In the genomic region with DNA sequence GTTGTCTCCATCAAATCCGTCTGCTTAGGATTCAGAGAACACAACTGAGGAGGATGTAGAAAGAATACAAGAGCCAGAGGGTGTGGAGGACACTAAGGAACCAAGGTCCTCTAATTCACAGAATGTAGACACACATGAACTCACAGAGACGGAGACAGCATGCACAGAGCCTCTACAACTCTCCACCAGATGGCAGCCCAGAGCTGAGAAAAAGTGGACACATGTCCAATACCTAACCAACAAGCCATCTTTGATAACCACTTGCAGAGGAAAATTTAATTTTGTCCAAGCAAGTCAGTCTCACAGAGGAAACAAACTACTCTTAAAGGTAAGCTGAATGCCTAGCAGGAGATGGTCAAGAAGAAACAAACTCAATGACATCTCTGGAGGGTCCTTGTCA, we compare ENCODE assay signal across 9 mouse cellular contexts. TPM values are rescaled to one million over a fixed set of nuclear protein-coding genes. Genes with fewer than 3 reads are reported as not detected.
DNase-seq lines count a peak whose midpoint lies in the region; ATAC-seq lines count a peak whose summit lies in the region.
"Had no signal": no experiment of that assay in that cellular context is flagged by ENCODE, and none has a peak within 500 bp of the region (broad histone marks: within the 10 kb centered on the region; RNA-seq: fewer than 3 reads in every experiment).

No protein-coding gene starts in this region.

- no peak overlapping the region for H3K4me3 ChIP-seq in neural tube, embryonic 15.5 days (replicated peaks)
- no peak overlapping the region for H3K4me3 ChIP-seq in embryonic facial prominence, embryonic 14.5 days (ENCODE audit: low read depth, low read length)
- H3K4me3 ChIP-seq in lung, embryonic 15.5 days: no peak overlapping the region
- H3K4me3 ChIP-seq: myocyte had no signal

- no peak overlapping the region for H3K9ac ChIP-seq in neural tube, embryonic 15.5 days (replicated peaks)
- no peak overlapping the region for H3K9ac ChIP-seq in embryonic facial prominence, embryonic 14.5 days (ENCODE audit: low read depth, low read length)
- H3K9ac ChIP-seq in lung, embryonic 15.5 days: no peak overlapping the region

- H3K9me3 ChIP-seq in neural tube, embryonic 15.5 days (replicated peaks): no peaks in the 10 kb centered on the region
- H3K9me3 ChIP-seq in embryonic facial prominence, embryonic 14.5 days (ENCODE audit: control insufficient read depth, low read length): no peaks in the 10 kb centered on the region
- H3K9me3 ChIP-seq in lung, embryonic 15.5 days: no peaks in the 10 kb centered on the region

- H3K4me1 ChIP-seq in neural tube, embryonic 15.5 days: no peaks in the 10 kb centered on the region
- no peaks in the 10 kb centered on the region for H3K4me1 ChIP-seq in embryonic facial prominence, embryonic 14.5 days (ENCODE audit: control insufficient read depth, insufficient read depth, low read length)
- H3K4me1 ChIP-seq in lung, embryonic 15.5 days: no peaks in the 10 kb centered on the region

- H3K4me2 ChIP-seq in neural tube, embryonic 15.5 days: no peak overlapping the region
- H3K4me2 ChIP-seq in embryonic facial prominence, embryonic 14.5 days (ENCODE audit: low read depth, low read length): no peak overlapping the region
- H3K4me2 ChIP-seq in lung, embryonic 15.5 days: no peak overlapping the region

- no peaks in the 10 kb centered on the region for H3K27me3 ChIP-seq in neural tube, embryonic 15.5 days (replicated peaks)
- no peaks in the 10 kb centered on the region for H3K27me3 ChIP-seq in embryonic facial prominence, embryonic 14.5 days (replicated peaks; ENCODE audit: control insufficient read depth, insufficient read depth, low read length)
- no peaks in the 10 kb centered on the region for H3K27me3 ChIP-seq in lung, embryonic 15.5 days
- H3K27me3 ChIP-seq in splenic B cell, adult 2 months (ENCODE audit: control insufficient read depth, insufficient read depth, low read length, poor library complexity, severe bottlenecking): no peaks in the 10 kb centered on the region

- H3K27ac ChIP-seq in neural tube, embryonic 15.5 days (replicated peaks): no peak overlapping the region
- H3K27ac ChIP-seq in embryonic facial prominence, embryonic 14.5 days (replicated peaks; ENCODE audit: low read depth, low read length): no peak overlapping the region
- no peak overlapping the region for H3K27ac ChIP-seq in lung, embryonic 15.5 days

- DNase-seq in neural tube, embryonic 10.5 days (ENCODE audit: extremely low spot score, low spot score): peak; percentile 67
- peak; percentile 50 to 68 for DNase-seq in adrenal gland, postnatal 36 days
- DNase-seq in embryonic facial prominence, embryonic 14.5 days (ENCODE audit: low spot score): peak; percentile 54
- DNase-seq in kidney, postnatal 36 days: peak; percentile 49 to 83
- peak; percentile 3 for DNase-seq in splenic B cell, adult 2 months (ENCODE audit: low read depth, low spot score)

- H3K36me3 ChIP-seq in neural tube, embryonic 15.5 days: no peaks in the 10 kb centered on the region
- no peaks in the 10 kb centered on the region for H3K36me3 ChIP-seq in embryonic facial prominence, embryonic 14.5 days (ENCODE audit: control insufficient read depth, insufficient read depth, low read length)
- no peaks in the 10 kb centered on the region for H3K36me3 ChIP-seq in lung, embryonic 15.5 days
- H3K36me3 ChIP-seq in splenic B cell, adult 2 months (ENCODE audit: control insufficient read depth, insufficient read depth, low read length, poor library complexity, severe bottlenecking): no peaks in the 10 kb centered on the region

- 17% methylated on average over 2 of the region's 2 CpGs for WGBS in neural tube, embryonic 15.5 days
- 9% methylated on average over 2 of the region's 2 CpGs for WGBS in embryonic facial prominence, embryonic 14.5 days
- 12% methylated on average over 2 of the region's 2 CpGs for WGBS in lung, embryonic 15.5 days

- ATAC-seq in neural tube, embryonic 15.5 days (ENCODE audit: low FRiP score): no peak
- no peak for ATAC-seq in embryonic facial prominence, embryonic 14.5 days (ENCODE audit: low read depth)
- 0 out of 2 replicates have a peak, but pooled peaks have one; percentile 49 for ATAC-seq in lung, embryonic 15.5 days (ENCODE audit: borderline replicate concordance, extremely low read depth, low FRiP score, low TSS enrichment)

RNA-seq across cellular contexts. Expression of gene Ces1a, which starts 11.2 kb away (rescaled TPM):
- 0.09 and 0.14 TPM in 2 replicates for polyA plus RNA-seq in neural tube, embryonic 15.5 days (2015; fragmentation: Nextera tagmentation; extraction: Ambion mirVana)
- not detected for total RNA-seq in adrenal gland, postnatal 36 days (2021)
- not detected in 2 replicates for polyA plus RNA-seq in embryonic facial prominence, embryonic 14.5 days (2014; fragmentation: Nextera tagmentation; extraction: Ambion mirVana)
- polyA plus RNA-seq in lung, embryonic 15.5 days (2015; fragmentation: Nextera tagmentation; extraction: Ambion mirVana): not detected in 2 replicates

RNA-seq across cellular contexts. Expression of gene Ces1b, which starts 20.6 kb away (rescaled TPM):
- 0.18 TPM in 1 of 2 replicates, not detected in the other for polyA plus RNA-seq in neural tube, embryonic 15.5 days (2015; fragmentation: Nextera tagmentation; extraction: Ambion mirVana)
- total RNA-seq in adrenal gland, postnatal 36 days (2021): not detected
- polyA plus RNA-seq in embryonic facial prominence, embryonic 14.5 days (2014; fragmentation: Nextera tagmentation; extraction: Ambion mirVana): 0.36 TPM in 1 of 2 replicates, not detected in the other
- 0.24 TPM in 1 of 2 replicates, not detected in the other for polyA plus RNA-seq in lung, embryonic 15.5 days (2015; fragmentation: Nextera tagmentation; extraction: Ambion mirVana)
- polyA plus RNA-seq: frontal cortex, adult 2 months; myocyte had no signal

Comparison
In these comparisons a context has a peak if more than half of its experiments do, and no peak if none do; other contexts are left out.
1. DNase-seq: peak in every context shown above with its lines; median percentile 67 in neural tube, embryonic 10.5 days; 66 in kidney, postnatal 36 days; 59 in adrenal gland, postnatal 36 days; 54 in embryonic facial prominence, embryonic 14.5 days; 3 in splenic B cell, adult 2 months.